Mouse (Mus musculus) embryonic fibroblast, embryonic 13.5 days (primary cell): Measurements from ENCODE around the gene Tbc1d14. TPM values are rescaled to one million over a fixed set of nuclear protein-coding genes. Genes with fewer than 3 reads are reported as not detected.
A peak's percentile ranks its signal among the peaks of the same experiment; 100 is the strongest.

ENCODE experiments used
- H3K27ac ChIP-seq: 2 replicates; pipeline ENCODE4 v1.5.1; 2012; ENCODE audit warnings: low read length, control low read depth, inconsistent platforms; ENCODE audit not compliant: insufficient read depth
- H3K4me1 ChIP-seq: 2 replicates; pipeline ENCODE4 v1.6.1; 2011; ENCODE audit warnings: low read length; ENCODE audit not compliant: control insufficient read depth, insufficient read depth
- H3K4me3 ChIP-seq: 2 replicates; pipeline ENCODE4 v1.5.1; 2011; ENCODE audit warnings: mild to moderate bottlenecking, control low read depth, low read length; ENCODE audit not compliant: insufficient read depth
- CTCF ChIP-seq: IDR thresholded peaks from 2 replicates; pipeline ENCODE4 v1.5.1; 2011; ENCODE audit warnings: mild to moderate bottlenecking, control low read depth, low read length, moderate library complexity, borderline replicate concordance; ENCODE audit not compliant: insufficient read depth
- POLR2A ChIP-seq: IDR thresholded peaks from 2 replicates; pipeline ENCODE4 v1.6.1; 2011; ENCODE audit warnings: low read depth, mild to moderate bottlenecking, control low read depth, low read length, moderate library complexity
- polyA plus RNA-seq: library from polyadenylated mRNA; stranded (reverse); fragments of >200 nt; gene quantifications from 2 replicates; pipeline ENCODE4 v1.2.4, GENCODE M21; 2011; ENCODE audit warnings: low read depth; ENCODE audit not compliant: missing spikeins, insufficient read length

Gene Tbc1d14
- polyA plus RNA-seq, 1 experiment, result 26.1 TPM

- Histone ChIP-seq H3K4me3 (peak overlapping the region; percentile 57), H3K4me1 (no peaks in the 10 kb centered on the region), H3K27ac (no peak overlapping the region)
- no peak for TF ChIP-seq POLR2A
Measured at GRCm38 (mm10) chr5:36581259-36581923, 11.7 kb downstream of the Tbc1d14 start.

- Histone ChIP-seq H3K4me3 (no peak overlapping the region), H3K27ac (no peak overlapping the region), H3K4me1 (no peaks in the 10 kb centered on the region)
- TF ChIP-seq CTCF, result no peak
- no peak for TF ChIP-seq POLR2A
Measured at GRCm38 (mm10) chr5:36579967-36580366, 13.1 kb downstream of the Tbc1d14 start.

GRCm38 (mm10) chr5:36578982-36579381 lies 14.1 kb downstream of the Tbc1d14 start:
- Histone ChIP-seq H3K27ac (no peak overlapping the region), H3K4me3 (no peak overlapping the region), H3K4me1 (peaks cover 6% of the 10 kb centered on the region)
- TF ChIP-seq POLR2A, result no peak
- TF ChIP-seq CTCF, result no peak

DNA sequence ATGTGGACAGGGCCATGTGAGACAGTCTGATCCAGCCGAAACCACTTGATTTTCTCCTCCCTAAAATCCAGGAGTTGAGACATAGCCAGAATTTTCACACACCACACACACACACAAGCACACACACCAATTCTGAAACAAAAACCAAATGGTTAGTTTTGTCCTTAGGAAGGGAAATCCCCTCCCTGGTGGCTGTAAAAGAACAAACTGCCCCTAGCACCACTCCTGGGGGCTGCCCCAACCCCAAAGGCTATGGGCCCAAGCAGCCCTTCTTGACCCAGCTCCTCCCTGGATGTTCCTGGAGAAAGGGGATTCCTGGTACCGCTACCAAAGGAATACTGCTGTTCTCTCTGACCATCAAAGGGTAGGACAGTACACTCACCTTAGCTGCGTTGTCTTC lies 16.6 kb downstream of the Tbc1d14 start:
- Histone ChIP-seq H3K4me3 (no peak overlapping the region), H3K4me1 (peaks cover 6% of the 10 kb centered on the region), H3K27ac (no peak overlapping the region)
- TF ChIP-seq CTCF (no peak), POLR2A (no peak)

GRCm38 (mm10) chr5:36575745-36576144 lies 17.3 kb downstream of the Tbc1d14 start:
- no peak for TF ChIP-seq POLR2A
- no peak for TF ChIP-seq CTCF
- H3K27ac ChIP-seq, result no peak overlapping the region
- no peak overlapping the region for H3K4me3 ChIP-seq
- peaks cover 6% of the 10 kb centered on the region for H3K4me1 ChIP-seq

DNA sequence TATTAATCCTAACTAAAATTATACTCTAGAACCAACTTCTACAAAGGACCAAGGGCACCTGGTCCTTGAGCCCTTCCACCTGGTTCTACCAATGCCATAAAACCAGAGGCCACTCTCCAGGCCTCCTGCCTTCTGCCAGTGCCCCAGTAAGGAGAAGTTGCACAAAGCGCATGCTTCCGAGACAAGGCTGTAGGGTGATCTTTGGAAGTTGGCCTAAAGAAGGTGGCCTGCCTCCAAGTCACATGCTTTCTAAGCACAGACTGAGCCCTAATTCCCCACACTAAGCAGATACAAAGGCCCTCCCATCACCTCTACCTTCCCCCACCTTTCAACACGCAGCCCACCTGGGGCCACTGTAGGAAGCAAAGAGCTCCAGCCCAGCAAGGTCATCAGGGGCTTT lies 17.8 kb downstream of the Tbc1d14 start:
- no peak overlapping the region for H3K4me3 ChIP-seq
- no peak for TF ChIP-seq CTCF
- TF ChIP-seq POLR2A, result no peak
- peak overlapping the region; percentile 58; the same call in 1 of the 2 replicates for H3K27ac ChIP-seq
- H3K4me1 ChIP-seq, result peaks cover 6% of the 10 kb centered on the region

DNA sequence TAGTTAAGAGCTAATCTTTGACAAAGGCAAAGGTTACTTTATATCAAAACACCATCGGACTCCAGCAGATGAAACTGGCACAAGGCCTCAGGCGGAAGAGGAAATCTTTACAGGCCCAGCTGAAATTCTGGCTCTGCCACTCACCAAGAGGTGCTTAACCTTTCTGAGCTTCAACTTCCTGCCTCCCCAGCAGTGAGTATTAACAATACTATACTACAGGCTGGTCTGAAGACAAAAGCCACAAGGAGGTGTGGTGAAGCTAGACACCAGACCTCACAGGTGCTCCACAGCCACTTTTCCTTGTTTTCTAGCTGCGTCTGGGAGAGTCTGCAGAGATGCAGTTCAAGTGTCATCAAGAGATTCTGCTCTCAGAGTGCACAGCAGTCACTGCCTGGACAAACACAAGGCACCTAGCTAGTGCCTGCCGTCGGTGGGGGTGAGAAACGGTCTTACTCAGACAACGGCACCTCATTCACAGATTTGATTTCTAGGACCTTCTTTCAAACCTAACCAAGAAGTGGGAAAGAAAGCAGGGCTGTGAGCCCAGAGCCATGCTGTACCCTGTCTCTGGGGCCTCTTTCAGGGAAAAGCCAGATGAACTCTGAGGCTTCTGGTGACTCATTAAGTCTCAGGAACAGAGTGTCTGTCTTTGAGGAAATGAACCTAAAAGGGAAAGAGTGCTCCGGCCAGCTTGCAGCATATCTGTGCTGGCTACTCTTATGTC lies 18.8 kb downstream of the Tbc1d14 start:
- Histone ChIP-seq H3K4me1 (peaks cover 6% of the 10 kb centered on the region), H3K27ac (peak overlapping the region; percentile 58), H3K4me3 (no peak overlapping the region)
- TF ChIP-seq POLR2A, result no peak
- TF ChIP-seq CTCF, result no peak

DNA sequence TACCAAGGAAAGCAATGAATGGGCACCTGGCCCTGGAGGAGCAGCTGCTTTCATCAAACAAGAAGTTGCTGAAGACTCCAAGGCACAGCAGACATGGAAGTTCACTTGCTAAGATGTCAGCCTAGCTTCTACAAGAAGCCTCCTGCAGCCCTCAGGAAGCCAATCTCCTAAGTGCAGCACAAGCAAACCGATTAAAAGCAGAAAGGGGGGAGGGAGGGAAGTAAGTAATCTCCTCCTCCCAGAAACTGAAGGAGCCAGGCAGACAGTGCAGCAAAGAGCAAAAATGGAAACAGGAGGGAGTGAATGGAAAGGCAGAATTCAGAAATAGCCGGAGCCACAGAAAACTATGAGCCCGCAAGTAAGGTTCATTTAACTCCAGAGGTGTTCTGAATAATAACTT lies 19.7 kb downstream of the Tbc1d14 start:
- no peak for TF ChIP-seq CTCF
- Histone ChIP-seq H3K27ac (no peak overlapping the region), H3K4me3 (no peak overlapping the region), H3K4me1 (peaks cover 6% of the 10 kb centered on the region)

GRCm38 (mm10) chr5:36571371-36571770 lies 21.7 kb downstream of the Tbc1d14 start:
- H3K4me1 ChIP-seq, result peaks cover 6% of the 10 kb centered on the region
- no peak overlapping the region for H3K4me3 ChIP-seq
- no peak for TF ChIP-seq CTCF
- TF ChIP-seq POLR2A, result no peak
- no peak overlapping the region for H3K27ac ChIP-seq

DNA sequence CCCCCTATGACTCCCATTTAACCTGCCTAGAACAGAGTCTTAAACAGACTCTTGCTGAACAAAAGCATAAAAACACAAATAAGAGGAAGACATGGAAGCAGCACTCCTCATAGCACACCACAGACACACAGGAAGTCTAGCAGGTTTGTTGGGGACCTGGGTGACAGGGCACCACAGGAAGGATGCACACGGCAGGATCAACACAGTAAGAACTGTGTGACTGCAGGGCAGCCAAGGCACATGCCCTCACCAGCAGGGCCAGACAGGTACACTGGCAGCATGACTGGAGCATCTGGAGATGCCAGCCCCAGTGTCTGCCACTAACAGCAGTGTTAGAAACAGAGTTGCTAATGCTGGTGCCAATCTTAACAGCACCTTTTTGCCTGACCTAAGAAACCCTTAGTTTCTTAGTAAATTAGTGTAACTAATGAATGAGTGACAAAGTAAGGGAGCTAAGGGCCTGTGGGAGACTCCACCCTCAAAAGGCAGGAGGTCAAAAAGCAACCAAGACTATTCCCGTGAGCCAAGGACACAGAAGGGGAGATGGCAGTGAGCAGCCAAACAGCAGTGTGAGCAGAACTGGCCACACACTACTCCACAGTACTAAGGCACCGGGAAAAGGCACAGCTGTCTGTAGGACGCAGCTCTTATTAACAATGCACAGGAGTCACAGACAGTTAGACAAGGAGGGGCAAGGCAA lies 22.4 kb downstream of the Tbc1d14 start:
- peaks cover 6% of the 10 kb centered on the region for H3K4me1 ChIP-seq
- no peak overlapping the region for H3K27ac ChIP-seq
- TF ChIP-seq POLR2A, result no peak
- TF ChIP-seq CTCF, result no peak

More for the DNA sequence above, 22.4 kb downstream of the Tbc1d14 start:
- H3K4me3 ChIP-seq, result no peak overlapping the region
